Mouse (Mus musculus) cerebellum, adult 2 months (tissue): ENCODE results near the gene Stx6.

ENCODE experiments used
- CTCF ChIP-seq: fragments of 200-500 bp; IDR thresholded peaks from 2 replicates; pipeline ENCODE4 v1.5.1; 2011; ENCODE audit warnings: low read depth, mild to moderate bottlenecking, control low read depth, low read length, moderate library complexity, borderline replicate concordance; ENCODE audit not compliant: insufficient read depth
- POLR2A ChIP-seq: fragments of 200-500 bp; IDR thresholded peaks from 2 replicates; pipeline ENCODE4 v1.6.1; 2011; ENCODE audit warnings: low read length, control low read depth, borderline replicate concordance; ENCODE audit not compliant: insufficient read depth

GRCm38 (mm10) chr1:155203101-155203500, 44.6 kb downstream of the Stx6 start:
- TF ChIP-seq POLR2A (no peak), CTCF (no peak)
